Mouse (Mus musculus) cerebellum, adult 2 months (tissue): ENCODE measurements around the gene St6galnac3. TPM values are rescaled to one million over a fixed set of nuclear protein-coding genes. Genes with fewer than 3 reads are reported as not detected.

Experiments
- DNase-seq, 2 experiments: peaks; one replicate each; pipeline ENCODE4 v3.0.0; 2021
- H3K27ac ChIP-seq: fragments of 200-500 bp; 2 replicates; pipeline ENCODE4 v1.5.1; 2012; ENCODE audit warnings: low read length, control low read depth, inconsistent platforms; ENCODE audit not compliant: insufficient read depth
- H3K27me3 ChIP-seq: fragments of 200-500 bp; 2 replicates; pipeline ENCODE4 v1.6.1; 2012; ENCODE audit warnings: inconsistent platforms, mild to moderate bottlenecking, low read length, moderate library complexity; ENCODE audit not compliant: control insufficient read depth, insufficient read depth
- H3K4me1 ChIP-seq: fragments of 200-500 bp; 2 replicates; pipeline ENCODE4 v1.6.1; 2011; ENCODE audit warnings: low read length; ENCODE audit not compliant: control insufficient read depth, insufficient read depth
- H3K4me3 ChIP-seq: fragments of 200-500 bp; replicated peaks from 2 replicates; pipeline ENCODE3; 2011; ENCODE audit warnings: mild to moderate bottlenecking, low read depth, low read length, control low read depth; ENCODE audit not compliant: insufficient read depth
- CTCF ChIP-seq: fragments of 200-500 bp; IDR thresholded peaks from 2 replicates; pipeline ENCODE4 v1.5.1; 2011; ENCODE audit warnings: low read depth, mild to moderate bottlenecking, control low read depth, low read length, moderate library complexity, borderline replicate concordance; ENCODE audit not compliant: insufficient read depth
- POLR2A ChIP-seq: fragments of 200-500 bp; IDR thresholded peaks from 2 replicates; pipeline ENCODE4 v1.6.1; 2011; ENCODE audit warnings: low read length, control low read depth, borderline replicate concordance; ENCODE audit not compliant: insufficient read depth
- WGBS: fragments of 180-500 bp; shearing (Covaris S2); methylation state at CpG from one replicate; pipeline ENCODE4 v1.1.7; 2018; 5-methylcytosine and 5-hydroxymethylcytosine counted together
- polyA plus RNA-seq: library from polyadenylated mRNA; depleted of rRNA; stranded (reverse); fragments of >200 nt; gene quantifications from 2 replicates; pipeline ENCODE4 v1.2.3, GENCODE M21; 2012; rRNA removed

The St6galnac3 gene
- polyA plus RNA-seq = 11.9 and 14.6 TPM in 2 replicates

DNA sequence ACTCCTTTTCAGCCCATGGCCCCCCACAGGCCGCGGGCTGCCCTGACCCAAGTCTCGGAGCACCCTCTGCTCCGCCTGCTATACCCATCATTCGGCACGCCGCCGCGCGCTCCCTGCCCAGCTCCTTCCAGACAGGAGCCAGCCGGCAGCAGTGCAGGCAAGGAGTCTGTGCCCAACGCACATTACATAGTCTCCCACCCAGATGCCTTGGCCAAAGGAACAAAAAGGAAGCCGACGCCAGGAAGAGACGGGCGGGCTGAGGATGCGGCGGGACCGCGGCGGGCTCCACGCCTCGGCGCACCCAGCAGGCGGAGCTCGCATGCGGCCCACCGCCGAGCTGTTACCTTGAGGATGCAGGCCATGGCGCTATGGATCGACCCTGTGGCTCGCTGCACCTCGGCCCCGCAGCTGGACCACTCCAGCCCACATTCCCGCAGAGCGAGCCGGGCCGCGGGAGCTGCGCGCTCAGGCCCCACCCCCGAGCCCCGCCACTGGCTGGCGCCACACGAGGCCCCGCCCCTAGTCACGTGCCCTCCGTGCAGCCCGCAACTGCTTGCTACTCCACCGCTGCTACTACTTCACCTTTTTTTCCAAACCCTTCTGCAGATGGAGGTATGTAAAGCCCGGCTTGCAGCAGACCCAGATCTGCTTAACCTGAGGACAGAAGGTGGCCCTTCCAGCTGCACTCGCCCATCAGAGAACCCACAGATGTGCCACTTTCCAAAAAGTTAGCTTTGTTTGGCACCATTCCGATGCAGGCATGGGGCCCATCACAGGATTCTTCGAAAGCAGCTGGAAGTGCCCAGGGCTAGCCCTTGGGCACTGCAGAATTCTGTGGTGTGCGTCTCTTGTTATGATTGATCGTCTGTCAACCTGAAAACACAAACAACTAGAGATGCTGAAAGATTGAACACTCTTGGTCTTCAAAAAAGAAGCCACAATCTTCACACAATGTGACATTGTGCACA is at the start of gene St6galnac3:
Gene St6galnac3 (minus strand): TSS at position 474 of the 968 bp plus-strand sequence.
- Histone ChIP-seq H3K27ac (peak within 1 kb of the TSS; percentile 34; the same call in 1 of the 2 replicates), H3K27me3 (no peaks in the 10 kb centered on the region), H3K4me1 (no peaks in the 10 kb centered on the region; the same call in 1 of the 2 replicates), H3K4me3 (peak within 1 kb of the TSS; percentile 93)
- peak; percentile 78 to 80 for DNase-seq
- under 1% methylated on average over 56 of the region's 56 CpGs for WGBS
- TF ChIP-seq CTCF = no peak
- TF ChIP-seq POLR2A = peak; percentile 52

DNA sequence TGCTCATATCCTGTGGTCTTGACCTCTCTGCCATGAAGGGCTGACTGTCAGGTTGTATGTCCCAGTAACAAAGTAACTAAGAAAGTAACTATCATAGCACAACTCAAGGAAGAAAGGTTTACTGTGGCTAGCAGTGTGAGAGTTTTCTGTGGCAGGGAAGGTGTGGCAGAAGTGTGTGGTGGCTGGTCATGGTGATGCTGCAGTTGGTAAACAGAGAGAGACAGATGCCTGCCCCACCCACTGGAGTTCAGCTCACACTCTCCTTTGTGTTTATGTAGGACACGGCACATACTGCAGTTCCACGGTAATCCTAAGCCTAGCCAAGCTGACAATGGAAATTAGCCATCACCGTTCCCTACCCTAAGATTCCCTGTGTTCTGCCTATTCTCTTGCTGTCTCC is 49.6 kb upstream of the St6galnac3 start:
- no peak for DNase-seq
- TF ChIP-seq CTCF (no peak), POLR2A (no peak)
- no peak overlapping the region for H3K27ac ChIP-seq
- H3K27me3 ChIP-seq = no peaks in the 10 kb centered on the region
- no peak overlapping the region for H3K4me3 ChIP-seq
- H3K4me1 ChIP-seq = no peaks in the 10 kb centered on the region
- WGBS = 85% methylated on average over 3 of the region's 3 CpGs

DNA sequence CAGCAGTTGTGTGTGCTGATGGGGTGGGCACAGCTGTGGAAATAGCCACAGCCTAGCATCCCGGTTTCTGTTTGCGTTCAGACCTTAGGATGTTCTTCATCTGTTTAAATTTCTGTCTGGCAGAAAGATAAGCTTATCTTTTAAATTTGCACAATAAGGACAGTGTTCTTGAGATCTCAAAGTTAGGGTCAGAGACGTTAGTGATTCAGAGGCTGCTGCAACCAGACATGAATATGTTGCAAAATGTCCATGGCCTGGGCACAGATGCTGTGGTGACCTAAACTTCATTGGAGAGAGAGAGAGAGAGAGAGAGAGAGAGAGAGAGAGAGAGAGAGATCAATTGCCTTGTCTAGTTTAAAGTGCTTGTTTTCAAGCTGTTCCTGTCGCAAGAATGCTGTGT is 46.5 kb upstream of the St6galnac3 start:
- DNase-seq = no peak
- TF ChIP-seq CTCF (no peak), POLR2A (no peak)
- H3K4me1 ChIP-seq = no peaks in the 10 kb centered on the region
- no peak overlapping the region for H3K27ac ChIP-seq
- 94% methylated on average over 4 of the region's 4 CpGs for WGBS
- no peak overlapping the region for H3K4me3 ChIP-seq
- no peaks in the 10 kb centered on the region for H3K27me3 ChIP-seq

DNA sequence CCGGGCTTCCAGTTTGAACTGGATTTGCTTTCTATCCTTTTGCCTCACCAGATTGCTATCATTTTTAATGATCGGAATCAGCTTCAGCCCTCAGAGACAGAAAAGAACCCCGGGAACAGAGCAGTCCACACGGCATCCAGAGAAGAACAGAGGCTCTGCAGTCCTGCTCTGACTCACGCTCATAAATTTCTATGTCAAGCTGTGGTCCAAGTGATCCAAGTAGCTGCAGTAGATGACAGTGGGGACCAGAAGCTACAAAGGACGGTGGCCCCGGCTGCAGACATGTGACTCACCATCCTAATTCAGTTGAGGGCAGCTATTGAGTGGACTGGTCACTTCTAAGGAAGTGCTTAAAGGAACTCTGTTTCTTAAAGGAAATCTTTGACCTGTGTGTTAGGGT is 45.6 kb upstream of the St6galnac3 start:
- Histone ChIP-seq H3K27ac (no peak overlapping the region), H3K4me3 (no peak overlapping the region), H3K27me3 (no peaks in the 10 kb centered on the region), H3K4me1 (no peaks in the 10 kb centered on the region)
- TF ChIP-seq CTCF (no peak), POLR2A (no peak)
- WGBS = 50% methylated on average over 7 of the region's 7 CpGs
- DNase-seq = no peak

DNA sequence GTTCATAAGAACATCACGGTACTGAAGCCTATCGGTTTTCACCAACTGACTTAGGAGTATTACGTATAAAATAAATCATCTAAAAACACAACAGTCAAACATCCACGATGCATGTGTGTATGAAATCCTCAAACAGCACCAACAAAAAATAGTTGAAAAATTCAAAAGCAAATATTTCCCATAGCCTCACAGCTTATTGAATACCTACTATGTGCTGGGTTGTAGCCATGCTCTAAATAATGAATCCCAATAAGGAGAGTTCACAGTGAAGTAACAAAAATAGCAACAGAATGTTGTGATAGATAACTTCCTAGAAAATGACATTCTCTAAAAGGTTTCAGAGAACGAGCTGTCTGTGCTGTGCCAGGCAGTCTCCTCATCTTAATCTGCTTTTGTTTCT is 44.2 kb upstream of the St6galnac3 start:
- H3K27ac ChIP-seq = no peak overlapping the region
- 94% methylated on average over 5 of the region's 5 CpGs for WGBS
- H3K27me3 ChIP-seq = no peaks in the 10 kb centered on the region
- no peak for DNase-seq
- no peak for TF ChIP-seq POLR2A
- no peak for TF ChIP-seq CTCF
- no peak overlapping the region for H3K4me3 ChIP-seq
- no peaks in the 10 kb centered on the region for H3K4me1 ChIP-seq

DNA sequence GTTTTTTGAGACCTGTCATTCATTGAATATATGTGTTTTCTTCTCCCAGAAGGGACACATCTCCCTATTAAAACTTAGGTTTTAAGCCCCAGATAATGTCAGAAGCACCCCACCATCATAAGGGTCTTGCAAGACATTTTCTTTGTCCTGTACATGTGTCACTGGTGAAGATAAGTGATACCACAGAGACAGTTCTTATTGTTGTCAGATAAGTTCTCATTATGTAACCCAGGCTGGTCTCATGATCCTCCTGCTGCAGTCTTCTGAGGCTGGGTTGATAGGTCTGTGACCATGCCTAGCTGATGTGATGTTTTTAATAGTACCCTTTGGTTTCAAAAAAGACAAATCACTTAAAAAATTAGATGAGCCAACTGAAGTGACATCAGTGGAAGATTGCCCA is 40.2 kb upstream of the St6galnac3 start:
- no peak for TF ChIP-seq CTCF
- TF ChIP-seq POLR2A = no peak
- H3K4me1 ChIP-seq = no peaks in the 10 kb centered on the region
- no peak overlapping the region for H3K27ac ChIP-seq
- no peaks in the 10 kb centered on the region for H3K27me3 ChIP-seq
- no peak overlapping the region for H3K4me3 ChIP-seq
- no peak for DNase-seq

DNA sequence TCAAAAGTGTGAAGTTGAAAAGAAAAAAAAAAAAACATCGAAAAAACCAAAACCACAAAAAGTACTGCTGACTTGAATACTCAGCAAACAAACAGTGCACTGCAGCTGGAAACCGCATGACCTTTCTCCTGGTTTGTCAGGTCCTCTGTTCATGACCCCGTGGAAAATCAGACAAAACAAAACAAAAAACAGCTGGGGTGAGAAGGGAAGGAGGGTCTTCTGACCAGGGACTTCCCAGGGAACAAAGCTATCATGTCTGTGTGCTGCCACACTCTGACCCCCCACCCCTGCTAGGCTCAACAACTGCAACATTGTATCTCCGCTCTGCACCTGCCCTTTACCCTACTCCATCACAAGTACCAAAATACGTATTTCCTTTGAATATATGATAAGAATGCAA is 39.8 kb upstream of the St6galnac3 start:
- no peak for DNase-seq
- Histone ChIP-seq H3K4me1 (no peaks in the 10 kb centered on the region), H3K4me3 (no peak overlapping the region), H3K27me3 (no peaks in the 10 kb centered on the region), H3K27ac (no peak overlapping the region)
- TF ChIP-seq CTCF (no peak), POLR2A (no peak)
- 64% methylated on average over 5 of the region's 5 CpGs for WGBS

DNA sequence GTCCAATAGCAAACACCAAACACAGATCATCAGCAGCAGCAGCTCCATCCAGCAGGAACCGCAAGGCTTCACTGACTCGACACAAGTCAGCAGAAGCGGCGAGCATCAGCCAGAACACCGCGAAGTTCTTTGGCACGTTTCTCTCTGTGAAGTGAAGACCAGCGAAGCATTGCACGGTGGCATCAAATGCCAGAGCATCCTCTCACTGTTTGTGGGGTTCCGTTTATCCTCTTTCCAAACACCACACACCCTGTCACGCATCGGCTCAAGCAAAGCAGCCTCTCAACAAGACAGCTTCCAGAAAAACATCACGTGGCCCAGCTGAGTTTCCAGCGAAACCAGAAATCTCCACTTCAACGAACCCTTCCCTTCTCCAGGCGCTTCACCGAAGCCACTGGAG is 36.2 kb upstream of the St6galnac3 start:
- no peak for TF ChIP-seq CTCF
- no peak for TF ChIP-seq POLR2A
- DNase-seq = no peak
- Histone ChIP-seq H3K27ac (no peak overlapping the region), H3K4me3 (no peak overlapping the region), H3K27me3 (no peaks in the 10 kb centered on the region), H3K4me1 (no peaks in the 10 kb centered on the region)
- 45% methylated on average over 17 of the region's 17 CpGs for WGBS
